Mouse (Mus musculus): ENCODE measurements around the gene Ctse. TPM values are rescaled to one million over a fixed set of nuclear protein-coding genes. Genes with fewer than 3 reads are reported as not detected.

The Ctse gene
- total RNA-seq, 2 experiments from 2014 or later, result 0.18 TPM; not detected in 1

DNA sequence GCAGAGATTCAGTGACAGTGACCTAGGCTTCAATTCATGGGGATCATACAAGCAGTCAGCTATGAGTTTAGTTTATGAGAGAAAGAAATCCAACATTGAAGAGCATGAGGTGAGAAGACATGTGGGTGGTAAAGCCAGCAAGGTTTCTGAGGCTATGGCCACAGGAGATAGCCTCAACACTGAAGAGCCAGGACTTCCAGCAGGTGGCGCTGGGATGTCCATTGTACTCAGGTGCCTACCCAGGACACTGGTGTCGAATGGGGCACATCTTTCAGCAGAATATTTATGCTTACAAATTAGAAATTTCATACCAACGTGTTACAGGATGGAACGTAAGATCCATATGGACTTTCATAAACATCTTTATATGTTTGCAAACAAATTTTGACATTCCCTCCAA, 70.2 kb downstream of the Ctse start:
- intact Hi-C loops (cut with DNase I), result loop anchor here (1.0 kb wide), 1 partner anchor 138 kb away; no protein-coding TSS in a partner anchor
- Histone ChIP-seq H3K27ac (no peak overlapping the region), H3K4me3 (no peak overlapping the region)
- DNase-seq (ENCODE audit: extremely low spot score in 1 of 2, low spot score in 2 of 2), result peak; percentile 29 to 56
- TF ChIP-seq CTCF (IDR thresholded peaks at IDR 0.05), result peak; percentile 75

DNA sequence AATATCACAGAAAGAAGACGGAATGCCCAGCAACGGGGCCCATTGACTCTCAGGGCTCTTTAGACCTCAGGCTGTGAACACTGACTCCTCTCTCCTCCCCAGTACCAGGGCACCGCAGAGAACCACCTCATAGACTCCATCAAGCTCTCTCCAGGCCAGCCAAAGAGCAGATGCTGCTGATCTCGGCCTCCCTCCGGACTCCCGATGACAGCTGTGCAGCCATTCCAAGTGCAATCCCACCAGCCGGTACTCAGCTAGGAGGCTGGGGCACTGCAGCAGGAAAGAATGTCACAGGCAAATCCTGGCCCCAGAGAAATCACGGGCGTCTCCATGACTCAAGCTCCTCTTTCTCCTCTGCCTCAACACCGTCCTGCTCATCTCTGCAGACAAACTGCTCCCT, 73.4 kb downstream of the Ctse start:
- TF ChIP-seq CTCF (IDR thresholded peaks at IDR 0.05), result no peak
- DNase-seq (ENCODE audit: extremely low spot score in 1 of 2, low spot score in 2 of 2), result no peak
- intact Hi-C loops (cut with DNase I), result loop anchor here (10.0 kb wide), 1 partner anchor 253 kb away; the partner anchor contains the start of gene Slc45a3
- Histone ChIP-seq H3K27ac (no peak overlapping the region), H3K4me3 (no peak overlapping the region)

- peak; percentile 83 to 87 for DNase-seq (ENCODE audit: extremely low spot score in 1 of 2, low spot score in 2 of 2)
- TF ChIP-seq CTCF (IDR thresholded peaks at IDR 0.05), result peak; percentile 87
- Histone ChIP-seq H3K4me3 (no peak overlapping the region), H3K27ac (no peak overlapping the region)
- intact Hi-C loops (cut with DNase I), result loop anchor here (1.0 to 10.0 kb wide), 2 partner anchors 53 to 252 kb away; partner anchors contain the start of gene Slc45a3
Measured at GRCm38 (mm10) chr1:131712386-131712785, 74.3 kb downstream of the Ctse start.

DNA sequence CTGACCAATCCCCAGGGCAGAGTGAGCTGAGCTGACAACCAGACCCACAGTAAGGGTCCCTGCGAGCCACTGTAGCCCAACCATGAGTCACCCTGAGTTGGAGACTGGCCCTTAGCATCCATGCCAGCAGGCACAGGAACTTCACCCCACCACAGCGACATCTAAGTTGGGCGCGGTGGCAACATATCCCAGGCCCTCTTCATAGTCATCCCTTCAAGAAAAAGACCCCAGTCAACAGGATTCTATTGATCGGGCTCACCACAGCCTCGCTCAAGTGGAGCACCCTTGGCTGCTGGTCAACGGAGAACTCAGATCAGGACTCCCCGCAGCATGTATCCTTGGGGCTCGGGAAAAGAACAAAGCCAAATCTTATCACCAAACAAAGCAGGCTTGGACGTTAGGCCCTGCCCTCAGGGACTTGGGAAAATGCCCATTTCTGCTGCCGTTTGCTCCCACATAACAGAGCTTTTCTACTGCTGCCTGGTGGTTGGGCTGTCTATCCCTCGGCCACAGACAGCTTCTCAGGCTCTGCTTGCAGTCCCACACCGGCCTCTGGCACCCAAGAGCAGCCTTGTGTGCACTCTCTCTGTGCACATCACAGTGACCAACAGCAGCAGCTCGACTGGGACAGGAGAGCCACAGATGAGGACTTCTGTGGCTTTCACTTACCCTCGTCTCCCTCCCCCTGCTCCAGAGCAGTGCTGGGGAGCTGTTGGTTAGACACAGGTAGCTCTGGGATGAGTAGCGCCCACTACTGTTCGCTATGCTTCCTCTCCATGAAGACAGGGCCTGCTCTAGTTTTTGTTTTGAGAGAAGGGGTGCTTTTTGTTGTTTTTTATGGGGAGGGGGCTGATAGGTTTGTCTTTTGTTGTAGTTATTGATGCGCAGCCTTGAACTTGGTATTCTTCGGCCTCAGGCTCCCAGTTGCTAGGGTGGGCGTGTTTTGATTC, 76.6 kb downstream of the Ctse start:
- H3K4me3 ChIP-seq, result no peak overlapping the region
- intact Hi-C loops (cut with DNase I), result loop anchor here (10.0 kb wide), 1 partner anchor 250 kb away; the partner anchor contains the start of gene Slc45a3
- TF ChIP-seq CTCF (IDR thresholded peaks at IDR 0.05), result no peak; the same call in 1 of the 2 replicates
- DNase-seq (ENCODE audit: extremely low spot score in 1 of 2, low spot score in 2 of 2), result no peak
- H3K27ac ChIP-seq, result no peak overlapping the region

GRCm38 (mm10) chr1:131718952-131719694, 81.0 kb downstream of the Ctse start:
- no peak overlapping the region for H3K27ac ChIP-seq
- no peak overlapping the region for H3K4me3 ChIP-seq
- TF ChIP-seq CTCF (IDR thresholded peaks at IDR 0.05), result no peak
- no peak for DNase-seq (ENCODE audit: extremely low spot score in 1 of 2, low spot score in 2 of 2)
- intact Hi-C loops (cut with DNase I), result loop anchor here (10.0 kb wide), 1 partner anchor 246 kb away; the partner anchor contains the start of gene Slc45a3

- intact Hi-C loops (cut with DNase I), result no loop called here
- TF ChIP-seq CTCF (IDR thresholded peaks at IDR 0.05), result no peak
- Histone ChIP-seq H3K27ac (no peak overlapping the region), H3K4me3 (no peak overlapping the region)
- DNase-seq (ENCODE audit: extremely low spot score in 1 of 2, low spot score in 2 of 2), result no peak
Measured at GRCm38 (mm10) chr1:131721989-131722388, 83.9 kb downstream of the Ctse start.

- Histone ChIP-seq H3K4me3 (no peak overlapping the region), H3K27ac (no peak overlapping the region)
- TF ChIP-seq CTCF (IDR thresholded peaks at IDR 0.05), result no peak
- intact Hi-C loops (cut with DNase I), result no loop called here
- no peak for DNase-seq (ENCODE audit: extremely low spot score in 1 of 2, low spot score in 2 of 2)
Measured at GRCm38 (mm10) chr1:131723549-131723948, 85.4 kb downstream of the Ctse start.

Other genes starting within 250 kb of the Ctse start
- gene Srgap2, start 111.0 kb upstream of the Ctse start, total RNA-seq (2021), result 10 to 100 TPM; 86.4 to 89.3 TPM
- gene Fam72a, start 110.4 kb upstream of the Ctse start, total RNA-seq (2021), result 1 to 10 TPM in 1 of 2 experiments, under 1 TPM in 1; 0.96 to 1.3 TPM
- gene Avpr1b, start 39.1 kb upstream of the Ctse start, total RNA-seq (2021), result not detected
- 1 to 10 TPM; 1.6 to 1.9 TPM for gene Rab7b, start 50.4 kb downstream of the Ctse start, total RNA-seq (2021)
- under 1 TPM in 1 of 2 experiments, not detected in 1; 0.09 TPM for gene Slc26a9, start 105.7 kb downstream of the Ctse start, total RNA-seq (2021)
- 1 to 10 TPM; 1.5 to 2.3 TPM for gene Pm20d1, start 159.1 kb downstream of the Ctse start, total RNA-seq (2021)
- gene Slc41a1, start 189.2 kb downstream of the Ctse start, total RNA-seq (2021), result 10 to 100 TPM; 42.6 to 46.8 TPM
- 1 to 10 TPM; 4.8 to 5.0 TPM for gene Rab29, start 228.9 kb downstream of the Ctse start, total RNA-seq (2021)